Mouse (Mus musculus) embryonic facial prominence, embryonic 12.5 days (tissue): Measurements from ENCODE around the gene Ptprm. TPM values are rescaled to one million over a fixed set of nuclear protein-coding genes. Genes with fewer than 3 reads are reported as not detected.

Experiments used
- ATAC-seq: fragments of 200-750 bp; cut with Nextera tagmentation; 2 replicates; pipeline ENCODE4 v1.8.0; 2017; ENCODE audit not compliant: insufficient number of reproducible peaks, insufficient read depth, low FRiP score, low TSS enrichment
- H3K27ac ChIP-seq: fragments of 300-500 bp; sonication (generic); 2 replicates; pipeline ENCODE4 v1.5.1; 2016; ENCODE audit warnings: mild to moderate bottlenecking
- H3K27me3 ChIP-seq: fragments of 300-500 bp; sonication (generic); 2 replicates; pipeline ENCODE4 v1.6.1; 2016; ENCODE audit warnings: mild to moderate bottlenecking, moderate library complexity
- H3K36me3 ChIP-seq: fragments of 300-500 bp; sonication (generic); 2 replicates; pipeline ENCODE4 v1.6.1; 2016; ENCODE audit warnings: mild to moderate bottlenecking
- H3K4me1 ChIP-seq: fragments of 300-500 bp; sonication (generic); 2 replicates; pipeline ENCODE4 v1.6.1; 2016
- H3K4me2 ChIP-seq: fragments of 300-500 bp; sonication (generic); replicated peaks from 2 replicates; pipeline ENCODE4 v1.6.1; 2016; ENCODE audit warnings: mild to moderate bottlenecking, moderate library complexity
- H3K4me3 ChIP-seq: fragments of 300-500 bp; sonication (generic); 2 replicates; pipeline ENCODE4 v1.5.1; 2016; ENCODE audit warnings: mild to moderate bottlenecking
- H3K9ac ChIP-seq: fragments of 300-500 bp; sonication (generic); 2 replicates; pipeline ENCODE4 v1.6.1; 2016; ENCODE audit warnings: mild to moderate bottlenecking, moderate library complexity
- H3K9me3 ChIP-seq: fragments of 300-500 bp; sonication (generic); 2 replicates; pipeline ENCODE4 v1.6.1; 2016; ENCODE audit warnings: mild to moderate bottlenecking, moderate library complexity
- WGBS: fragments of 180-500 bp; shearing (Covaris S2); methylation state at CpG from one replicate; pipeline ENCODE4 v1.1.7; 2016; 5-methylcytosine and 5-hydroxymethylcytosine counted together
- polyA plus RNA-seq: library from polyadenylated mRNA; unstranded; fragments of >200 nt; fragmentation: Nextera tagmentation; extraction: Ambion mirVana; gene quantifications from 2 replicates; pipeline ENCODE4 v1.2.1, GENCODE M21; 2016

The Ptprm gene
- polyA plus RNA-seq, 1 experiment from 2014 or later = 17.2 TPM

GRCm38 (mm10) chr17:67343006-67343405, 11.3 kb downstream of the Ptprm start:
- Histone ChIP-seq H3K4me1 (peaks cover 10% of the 10 kb centered on the region; the same call in 1 of the 2 replicates), H3K9ac (no peak overlapping the region), H3K4me2 (no peak overlapping the region), H3K9me3 (no peaks in the 10 kb centered on the region), H3K27me3 (no peaks in the 10 kb centered on the region), H3K27ac (no peak overlapping the region), H3K4me3 (no peak overlapping the region), H3K36me3 (no peaks in the 10 kb centered on the region)
- WGBS = 92% methylated on average over 6 of the region's 6 CpGs
- no peak for ATAC-seq

GRCm38 (mm10) chr17:67340362-67340761, 13.9 kb downstream of the Ptprm start:
- H3K9ac ChIP-seq = no peak overlapping the region
- peaks cover 10% of the 10 kb centered on the region; the same call in 1 of the 2 replicates for H3K4me1 ChIP-seq
- no peaks in the 10 kb centered on the region for H3K27me3 ChIP-seq
- no peak overlapping the region for H3K4me3 ChIP-seq
- H3K36me3 ChIP-seq = no peaks in the 10 kb centered on the region
- ATAC-seq = no peak
- no peak overlapping the region for H3K4me2 ChIP-seq
- no peak overlapping the region for H3K27ac ChIP-seq
- WGBS = 61% methylated on average over 6 of the region's 6 CpGs
- no peaks in the 10 kb centered on the region for H3K9me3 ChIP-seq

GRCm38 (mm10) chr17:67339569-67339968, 14.7 kb downstream of the Ptprm start:
- Histone ChIP-seq H3K27me3 (no peaks in the 10 kb centered on the region), H3K4me3 (no peak overlapping the region), H3K4me2 (no peak overlapping the region), H3K36me3 (no peaks in the 10 kb centered on the region), H3K27ac (no peak overlapping the region), H3K9ac (no peak overlapping the region), H3K9me3 (no peaks in the 10 kb centered on the region), H3K4me1 (peaks cover 10% of the 10 kb centered on the region; the same call in 1 of the 2 replicates)
- ATAC-seq = no peak
- 74% methylated on average over 5 of the region's 5 CpGs for WGBS

GRCm38 (mm10) chr17:67334310-67334709, 19.9 kb downstream of the Ptprm start:
- no peak overlapping the region for H3K4me3 ChIP-seq
- H3K9me3 ChIP-seq = no peaks in the 10 kb centered on the region
- 0 out of 2 replicates have a peak, but pooled peaks cover 4% of the 10 kb centered on the region for H3K4me1 ChIP-seq
- H3K4me2 ChIP-seq = no peak overlapping the region
- H3K27me3 ChIP-seq = no peaks in the 10 kb centered on the region
- no peak overlapping the region for H3K9ac ChIP-seq
- 91% methylated on average over 3 of the region's 3 CpGs for WGBS
- H3K27ac ChIP-seq = no peak overlapping the region
- no peak for ATAC-seq
- no peaks in the 10 kb centered on the region for H3K36me3 ChIP-seq

GRCm38 (mm10) chr17:67329435-67329834, 24.8 kb downstream of the Ptprm start:
- Histone ChIP-seq H3K36me3 (no peaks in the 10 kb centered on the region), H3K4me1 (0 out of 2 replicates have a peak, but pooled peaks cover 5% of the 10 kb centered on the region), H3K4me2 (no peak overlapping the region), H3K27ac (no peak overlapping the region), H3K9me3 (no peaks in the 10 kb centered on the region), H3K9ac (no peak overlapping the region), H3K27me3 (no peaks in the 10 kb centered on the region), H3K4me3 (no peak overlapping the region)
- ATAC-seq = no peak
- WGBS = 32% methylated on average over 4 of the region's 4 CpGs

GRCm38 (mm10) chr17:67324499-67324832, 29.8 kb downstream of the Ptprm start:
- H3K27me3 ChIP-seq = no peaks in the 10 kb centered on the region
- ATAC-seq = no peak
- peaks cover 9% of the 10 kb centered on the region; the same call in 1 of the 2 replicates for H3K4me1 ChIP-seq

GRCm38 (mm10) chr17:67323777-67324498, 30.3 kb downstream of the Ptprm start:
- Histone ChIP-seq H3K4me3 (no peak overlapping the region), H3K27me3 (no peaks in the 10 kb centered on the region), H3K4me1 (peaks cover 7% of the 10 kb centered on the region; the same call in 1 of the 2 replicates), H3K27ac (no peak overlapping the region), H3K9ac (no peak overlapping the region), H3K36me3 (no peaks in the 10 kb centered on the region), H3K9me3 (no peaks in the 10 kb centered on the region), H3K4me2 (no peak overlapping the region)
- no peak for ATAC-seq
- 28% methylated on average over 11 of the region's 11 CpGs for WGBS

More at GRCm38 (mm10) chr17:67324499-67324832, 29.8 kb downstream of the Ptprm start:
- Histone ChIP-seq H3K27ac (no peak overlapping the region), H3K9me3 (no peaks in the 10 kb centered on the region), H3K36me3 (no peaks in the 10 kb centered on the region), H3K4me3 (no peak overlapping the region), H3K9ac (no peak overlapping the region), H3K4me2 (no peak overlapping the region)
- 31% methylated on average over 1 of the region's 1 CpGs for WGBS

- no peak overlapping the region for H3K27ac ChIP-seq
- WGBS = 63% methylated on average over 4 of the region's 4 CpGs
- H3K36me3 ChIP-seq = no peaks in the 10 kb centered on the region
Measured at GRCm38 (mm10) chr17:67314491-67315205, 39.6 kb downstream of the Ptprm start.

GRCm38 (mm10) chr17:67308421-67308820, 45.8 kb downstream of the Ptprm start:
- Histone ChIP-seq H3K4me2 (no peak overlapping the region), H3K27ac (no peak overlapping the region), H3K27me3 (no peaks in the 10 kb centered on the region), H3K36me3 (no peaks in the 10 kb centered on the region), H3K9me3 (no peaks in the 10 kb centered on the region; the same call in 1 of the 2 replicates), H3K9ac (no peak overlapping the region), H3K4me3 (no peak overlapping the region), H3K4me1 (peaks cover 16% of the 10 kb centered on the region)
- 68% methylated on average over 3 of the region's 3 CpGs for WGBS
- no peak for ATAC-seq

More at GRCm38 (mm10) chr17:67314491-67315205, 39.6 kb downstream of the Ptprm start:
- Histone ChIP-seq H3K4me1 (no peaks in the 10 kb centered on the region), H3K9me3 (no peaks in the 10 kb centered on the region), H3K27me3 (no peaks in the 10 kb centered on the region), H3K4me2 (no peak overlapping the region), H3K9ac (no peak overlapping the region), H3K4me3 (no peak overlapping the region)
- ATAC-seq = no peak

- Histone ChIP-seq H3K9me3 (no peaks in the 10 kb centered on the region; the same call in 1 of the 2 replicates), H3K36me3 (no peaks in the 10 kb centered on the region), H3K9ac (no peak overlapping the region), H3K27me3 (no peaks in the 10 kb centered on the region), H3K4me1 (peaks cover 16% of the 10 kb centered on the region), H3K4me2 (no peak overlapping the region), H3K4me3 (no peak overlapping the region), H3K27ac (no peak overlapping the region)
- WGBS = 74% methylated on average over 10 of the region's 10 CpGs
- ATAC-seq = no peak
Measured at GRCm38 (mm10) chr17:67306066-67306845, 48.0 kb downstream of the Ptprm start.

GRCm38 (mm10) chr17:67304831-67305230, 49.4 kb downstream of the Ptprm start:
- peaks cover 16% of the 10 kb centered on the region for H3K4me1 ChIP-seq
- no peak overlapping the region for H3K4me3 ChIP-seq
- no peak overlapping the region for H3K9ac ChIP-seq
- H3K9me3 ChIP-seq = no peaks in the 10 kb centered on the region; the same call in 1 of the 2 replicates
- H3K27me3 ChIP-seq = no peaks in the 10 kb centered on the region
- no peak overlapping the region for H3K4me2 ChIP-seq
- no peaks in the 10 kb centered on the region for H3K36me3 ChIP-seq
- WGBS = 63% methylated on average over 3 of the region's 3 CpGs
- ATAC-seq = no peak
- no peak overlapping the region for H3K27ac ChIP-seq
